ENCODE assay signal across 11 mouse cellular contexts in genomic region chr1:25892026-25892739, GRCm38 (mm10).
DNase-seq lines count a peak whose midpoint lies in the region; ATAC-seq and TF ChIP-seq lines count a peak whose summit lies in the region.
"Had no signal": no experiment of that assay in that cellular context is flagged by ENCODE, and none has a peak within 500 bp of the region (broad histone marks: within the 10 kb centered on the region; RNA-seq: fewer than 3 reads in every experiment).

No protein-coding gene starts in this region.

- no peaks in the 10 kb centered on the region for H3K4me1 ChIP-seq in embryonic facial prominence, embryonic 10.5 days
- no peaks in the 10 kb centered on the region for H3K4me1 ChIP-seq in hindbrain, embryonic 13.5 days (replicated peaks)
- H3K4me1 ChIP-seq in neural tube, embryonic 12.5 days: no peaks in the 10 kb centered on the region

- no peaks in the 10 kb centered on the region for H3K9me3 ChIP-seq in embryonic facial prominence, embryonic 10.5 days
- no peaks in the 10 kb centered on the region for H3K9me3 ChIP-seq in hindbrain, embryonic 13.5 days
- no peaks in the 10 kb centered on the region for H3K9me3 ChIP-seq in neural tube, embryonic 12.5 days

- DNase-seq in cerebellum, postnatal 36 days: peak; percentile 23 to 34
- DNase-seq in cerebellum, adult 9-11 months: no peak
- DNase-seq in embryonic facial prominence, embryonic 10.5 days (ENCODE audit: low spot score): peak; percentile 27
- no peak for DNase-seq in heart, postnatal 4 days
- no peak for DNase-seq in adipocyte (ENCODE audit: low spot score)
- DNase-seq in left cerebral cortex, adult 2 months (ENCODE audit: extremely low spot score in 1 of 2, low spot score in 2 of 2): no peak
- DNase-seq: heart, adult 18-20 months; liver, postnatal 0 days; spleen, adult 18-20 months had no signal

- TF ChIP-seq CTCF in left cerebral cortex, adult 2 months (IDR thresholded peaks at IDR 0.05): no peak

- H3K36me3 ChIP-seq in embryonic facial prominence, embryonic 10.5 days (replicated peaks): no peaks in the 10 kb centered on the region
- no peaks in the 10 kb centered on the region for H3K36me3 ChIP-seq in hindbrain, embryonic 13.5 days
- H3K36me3 ChIP-seq in neural tube, embryonic 12.5 days: no peaks in the 10 kb centered on the region

- no peak overlapping the region for H3K4me3 ChIP-seq in embryonic facial prominence, embryonic 10.5 days
- no peak overlapping the region for H3K4me3 ChIP-seq in hindbrain, embryonic 13.5 days
- H3K4me3 ChIP-seq in neural tube, embryonic 12.5 days: no peak overlapping the region
- H3K4me3 ChIP-seq in left cerebral cortex, adult 2 months: no peak overlapping the region

- WGBS in embryonic facial prominence, embryonic 10.5 days: 75% methylated on average over 5 of the region's 5 CpGs
- 18% methylated on average over 5 of the region's 5 CpGs for WGBS in hindbrain, embryonic 13.5 days
- 35% methylated on average over 5 of the region's 5 CpGs for WGBS in neural tube, embryonic 12.5 days

- no peak overlapping the region for H3K4me2 ChIP-seq in hindbrain, embryonic 13.5 days
- no peak overlapping the region for H3K4me2 ChIP-seq in neural tube, embryonic 12.5 days (replicated peaks)

- H3K9ac ChIP-seq in hindbrain, embryonic 13.5 days: no peak overlapping the region
- no peak overlapping the region for H3K9ac ChIP-seq in neural tube, embryonic 12.5 days
- H3K9ac ChIP-seq: liver, postnatal 0 days had no signal

- intact Hi-C loops in left cerebral cortex, adult 2 months (cut with DNase I): loop anchor here (5.0 kb wide), 1 partner anchor 60 kb away; no protein-coding TSS in a partner anchor

- no peak overlapping the region for H3K27ac ChIP-seq in embryonic facial prominence, embryonic 10.5 days (replicated peaks)
- no peak overlapping the region for H3K27ac ChIP-seq in hindbrain, embryonic 13.5 days
- no peak overlapping the region for H3K27ac ChIP-seq in neural tube, embryonic 12.5 days
- no peak overlapping the region for H3K27ac ChIP-seq in left cerebral cortex, adult 2 months

- H3K27me3 ChIP-seq in embryonic facial prominence, embryonic 10.5 days (replicated peaks; ENCODE audit: low read depth, poor library complexity, severe bottlenecking): no peaks in the 10 kb centered on the region
- H3K27me3 ChIP-seq in hindbrain, embryonic 13.5 days: no peaks in the 10 kb centered on the region
- no peaks in the 10 kb centered on the region for H3K27me3 ChIP-seq in neural tube, embryonic 12.5 days (replicated peaks)

- ATAC-seq in hindbrain, embryonic 13.5 days (ENCODE audit: low FRiP score): peak; percentile 87
- peak; percentile 92 for ATAC-seq in neural tube, embryonic 12.5 days (ENCODE audit: low FRiP score, low read depth)
- ATAC-seq: liver, postnatal 0 days had no signal

Comparison
In these comparisons a context has a peak if more than half of its experiments do, and no peak if none do; other contexts are left out.
1. DNase-seq: peak in cerebellum, postnatal 36 days (2 of 2) and embryonic facial prominence, embryonic 10.5 days (single experiment); none in cerebellum, adult 9-11 months (single experiment), heart, postnatal 4 days (single experiment), adipocyte (single experiment) and left cerebral cortex, adult 2 months (0 of 2).